ENCODE assay signal across 9 mouse cellular contexts in the genomic region with DNA sequence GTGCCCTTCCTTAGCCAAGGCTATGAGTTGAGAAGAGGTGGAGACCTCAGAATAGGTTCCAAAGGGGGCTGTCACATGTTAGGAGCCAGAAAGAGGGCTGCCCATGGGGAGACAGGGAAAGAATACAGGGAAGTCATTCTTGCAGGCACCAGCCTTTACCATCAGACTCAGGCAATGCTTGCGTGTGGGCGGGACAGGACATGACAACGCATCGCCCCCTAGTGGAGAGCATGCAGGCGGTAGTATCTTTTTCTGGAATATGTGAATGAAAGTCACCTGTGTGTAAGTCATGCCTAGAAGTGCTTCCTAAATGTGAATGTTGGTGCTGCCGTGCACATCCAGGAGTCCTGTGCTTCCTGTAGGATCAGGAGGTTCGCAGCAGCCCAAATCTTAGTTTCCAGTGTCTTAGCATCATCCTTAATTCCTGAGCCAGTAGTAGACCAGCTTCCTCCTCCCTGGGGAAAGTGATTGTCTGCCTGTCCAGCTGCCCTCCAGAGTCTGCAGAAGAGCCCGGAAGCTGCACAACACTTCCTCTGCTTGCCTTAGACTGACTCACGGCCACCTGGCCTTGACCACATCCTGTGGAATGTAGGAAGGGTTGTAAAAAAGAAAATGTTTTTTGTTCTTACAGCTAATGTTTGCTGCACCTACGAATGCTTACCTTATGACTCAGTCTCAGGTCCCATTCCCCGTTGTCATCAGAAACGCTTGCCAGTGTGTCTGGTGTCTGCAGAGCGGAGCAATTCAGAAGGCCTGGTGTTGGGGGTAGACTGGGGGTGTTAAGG. TPM values are rescaled to one million over a fixed set of nuclear protein-coding genes. Genes with fewer than 3 reads are reported as not detected.
DNase-seq lines count a peak whose midpoint lies in the region; ATAC-seq and TF ChIP-seq lines count a peak whose summit lies in the region.
"Had no signal": no experiment of that assay in that cellular context is flagged by ENCODE, and none has a peak within 500 bp of the region (broad histone marks: within the 10 kb centered on the region; RNA-seq: fewer than 3 reads in every experiment).

No protein-coding gene starts in this region.

- H3K27me3 ChIP-seq in forebrain, embryonic 10.5 days (ENCODE audit: poor library complexity, severe bottlenecking) = peaks cover 5% of the 10 kb centered on the region; the same call in 1 of the 2 replicates
- no peaks in the 10 kb centered on the region for H3K27me3 ChIP-seq in hindbrain, embryonic 11.5 days (ENCODE audit: control insufficient read depth, insufficient read depth, low read length)
- H3K27me3 ChIP-seq: megakaryocyte, embryonic 14.5 days had no signal

- WGBS in forebrain, embryonic 10.5 days = 63% methylated on average over 13 of the region's 13 CpGs
- WGBS in hindbrain, embryonic 11.5 days = 52% methylated on average over 13 of the region's 13 CpGs

- no peak; the same call in 1 of the 2 replicates for ATAC-seq in hindbrain, embryonic 11.5 days (ENCODE audit: low FRiP score)

- peaks cover 0 to 12% of the 10 kb centered on the region in 2 experiments; a peak in 1 of 4 replicates for H3K4me1 ChIP-seq in ES-E14 (ENCODE audit: control insufficient read depth in 2 of 2, insufficient read depth in 2 of 2, low read length in 2 of 2, poor library complexity in 1 of 2)
- H3K4me1 ChIP-seq in forebrain, embryonic 10.5 days = no peaks in the 10 kb centered on the region
- H3K4me1 ChIP-seq in hindbrain, embryonic 11.5 days (replicated peaks; ENCODE audit: control insufficient read depth, insufficient read depth, low read length) = no peaks in the 10 kb centered on the region

- in situ Hi-C loops in ES-E14 (cut with MboI; ENCODE audit: low sequenced_read_pairs in 2 of 2, unreplicated experiment in 2 of 2) = no loop called here

- no peaks in the 10 kb centered on the region for H3K9me3 ChIP-seq in ES-E14 (ENCODE audit: control insufficient read depth, insufficient read depth, low read depth, low read length)
- no peaks in the 10 kb centered on the region for H3K9me3 ChIP-seq in forebrain, embryonic 10.5 days
- no peaks in the 10 kb centered on the region for H3K9me3 ChIP-seq in hindbrain, embryonic 11.5 days (ENCODE audit: control insufficient read depth, low read length)

- H3K4me2 ChIP-seq in hindbrain, embryonic 11.5 days (replicated peaks; ENCODE audit: low read depth, low read length) = no peak overlapping the region

- peak; percentile 90 for TF ChIP-seq CTCF in brain, embryonic 14.5 days (IDR thresholded peaks at IDR 0.05; ENCODE audit: borderline replicate concordance, extremely low read depth, insufficient read depth, insufficient read length)

- H3K27ac ChIP-seq in ES-E14 (ENCODE audit: insufficient read depth, low read depth, low read length, poor library complexity, severe bottlenecking) = no peak overlapping the region
- H3K27ac ChIP-seq in forebrain, embryonic 10.5 days = no peak overlapping the region
- H3K27ac ChIP-seq in hindbrain, embryonic 11.5 days (ENCODE audit: low read depth, low read length) = no peak overlapping the region

- no peak overlapping the region for H3K4me3 ChIP-seq in ES-E14 (ENCODE audit: insufficient read depth in 1 of 2, low read depth in 1 of 2, low read length in 2 of 2, poor library complexity in 1 of 2, severe bottlenecking in 1 of 2)
- no peak overlapping the region for H3K4me3 ChIP-seq in forebrain, embryonic 10.5 days
- no peak overlapping the region for H3K4me3 ChIP-seq in hindbrain, embryonic 11.5 days (ENCODE audit: low read depth, low read length)
- H3K4me3 ChIP-seq: megakaryocyte, embryonic 14.5 days had no signal

- DNase-seq in ES-E14 (ENCODE audit: low read depth, low spot score) = peak; percentile 54
- peak; percentile 82 for DNase-seq in brain, embryonic 14.5 days (ENCODE audit: low read depth)
- peak; percentile 72 for DNase-seq in forebrain, embryonic 10.5 days (ENCODE audit: extremely low spot score, low spot score)
- peak; percentile 77 for DNase-seq in hindbrain, embryonic 11.5 days (ENCODE audit: low spot score)
- peak; percentile 73 to 77 for DNase-seq in layer of hippocampus, postnatal 10 days (ENCODE audit: low spot score in 2 of 2)
- DNase-seq in lung, postnatal 4 days = peak; percentile 59 to 74
- peak; percentile 90 to 92 for DNase-seq in right cerebral cortex, adult 2 months (ENCODE audit: low spot score in 2 of 2)
- DNase-seq in urinary bladder, postnatal 14 days (ENCODE audit: low spot score) = peak; percentile 80

- no peak overlapping the region for H3K9ac ChIP-seq in ES-E14 (ENCODE audit: insufficient read depth, low read depth, low read length, poor library complexity, severe bottlenecking)
- no peak overlapping the region for H3K9ac ChIP-seq in hindbrain, embryonic 11.5 days (ENCODE audit: low read depth, low read length)

- TF ChIP-seq POLR2A in brain, embryonic 14.5 days (IDR thresholded peaks at IDR 0.05; ENCODE audit: borderline replicate concordance, extremely low read depth, insufficient read depth, insufficient read length, poor library complexity, severe bottlenecking) = no peak

- H3K36me3 ChIP-seq in ES-E14 (ENCODE audit: control insufficient read depth, insufficient read depth, low read length, poor library complexity, severe bottlenecking) = peaks cover 7% of the 10 kb centered on the region; the same call in 1 of the 2 replicates
- peaks cover 20% of the 10 kb centered on the region for H3K36me3 ChIP-seq in forebrain, embryonic 10.5 days (replicated peaks)
- 0 out of 2 replicates have a peak, but pooled peaks cover 3% of the 10 kb centered on the region for H3K36me3 ChIP-seq in hindbrain, embryonic 11.5 days (ENCODE audit: control insufficient read depth, insufficient read depth, low read length)

TF ChIP-seq in ES-E14, 5 proteins besides CTCF, POLR2A, EP300 and RAD21:
- TF ChIP-seq HCFC1 (IDR thresholded peaks at IDR 0.05; ENCODE audit: borderline replicate concordance, insufficient read depth, low read length) (no peak), CHD2 (IDR thresholded peaks at IDR 0.05; ENCODE audit: low read depth, low read length) (no peak), MAFK (IDR thresholded peaks at IDR 0.05; ENCODE audit: insufficient read depth, low read depth, low read length) (no peak), ZC3H11A (IDR thresholded peaks at IDR 0.05; ENCODE audit: borderline replicate concordance, low read depth, low read length) (peak; percentile 24; the same call in 1 of the 2 replicates), ZNF384 (IDR thresholded peaks at IDR 0.05; ENCODE audit: low read depth, low read length) (no peak)

RNA-seq across cellular contexts. Expression of gene Dbx1, which starts 35.3 kb away (rescaled TPM):
- not detected in 2 replicates for total RNA-seq in ES-E14 (2012; rRNA removed)
- polyA plus RNA-seq in brain, embryonic 14.5 days (2012; rRNA removed) = 9.6 and 14.1 TPM in 2 replicates
- 14.1 and 15.2 TPM in 2 replicates for polyA plus RNA-seq in forebrain, embryonic 10.5 days (2016; fragmentation: Nextera tagmentation; extraction: Ambion mirVana)
- 35.7 and 39.4 TPM in 2 replicates for polyA plus RNA-seq in hindbrain, embryonic 11.5 days (2014; fragmentation: Nextera tagmentation; extraction: Ambion mirVana)
- total RNA-seq in layer of hippocampus, postnatal 10 days (2021) = not detected
